Mouse (Mus musculus): ENCODE measurements around the gene Cyfip2. TPM values are rescaled to one million over a fixed set of nuclear protein-coding genes. Genes with fewer than 3 reads are reported as not detected.

Cyfip2 gene
- total RNA-seq, 1 experiment from 2014 or later: 120 TPM

DNA sequence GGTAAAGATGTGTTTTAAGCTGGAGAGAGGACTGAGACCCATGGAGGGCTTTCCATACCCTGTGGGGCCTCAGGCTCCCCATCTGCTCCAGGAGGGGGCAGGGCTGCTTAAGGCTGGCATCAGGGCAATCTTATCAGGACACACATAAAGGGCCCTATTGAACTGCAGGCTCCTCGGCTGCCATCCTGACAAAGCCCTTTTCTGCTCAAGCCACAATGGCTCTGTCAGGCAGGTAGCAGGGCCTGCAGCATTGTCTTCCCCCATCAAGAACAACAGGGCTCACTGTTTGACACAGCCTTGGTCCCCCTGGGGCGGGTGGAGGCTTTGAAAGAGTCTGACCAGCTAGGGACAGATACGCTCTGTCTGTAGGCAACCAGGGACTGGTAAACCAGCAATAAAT lies 142.8 kb downstream of the Cyfip2 start:
- ATAC-seq (replicated peaks; ENCODE audit: insufficient number of reproducible peaks, low FRiP score, low TSS enrichment, poor library complexity, severe bottlenecking): no peak

DNA sequence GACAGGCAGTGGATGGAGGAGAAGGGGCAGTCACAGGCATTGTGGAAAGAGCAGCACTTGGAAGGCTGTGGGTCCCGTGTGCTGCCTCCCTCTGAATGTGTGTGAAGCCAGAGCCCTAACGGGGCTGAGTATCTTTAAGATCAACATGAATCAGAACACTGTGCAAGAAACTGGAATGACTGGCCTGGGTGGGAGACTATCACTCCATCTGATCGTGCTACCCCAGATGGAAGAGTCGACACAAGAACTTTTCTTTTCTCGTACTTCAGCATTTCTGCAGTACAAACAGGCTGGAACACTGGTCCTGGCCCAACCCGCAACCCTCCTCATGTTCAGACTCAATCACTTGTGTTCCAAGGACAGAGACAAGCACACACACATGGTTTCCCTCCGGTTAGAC lies 144.2 kb downstream of the Cyfip2 start:
- ATAC-seq (replicated peaks; ENCODE audit: insufficient number of reproducible peaks, low FRiP score, low TSS enrichment, poor library complexity, severe bottlenecking): no peak

DNA sequence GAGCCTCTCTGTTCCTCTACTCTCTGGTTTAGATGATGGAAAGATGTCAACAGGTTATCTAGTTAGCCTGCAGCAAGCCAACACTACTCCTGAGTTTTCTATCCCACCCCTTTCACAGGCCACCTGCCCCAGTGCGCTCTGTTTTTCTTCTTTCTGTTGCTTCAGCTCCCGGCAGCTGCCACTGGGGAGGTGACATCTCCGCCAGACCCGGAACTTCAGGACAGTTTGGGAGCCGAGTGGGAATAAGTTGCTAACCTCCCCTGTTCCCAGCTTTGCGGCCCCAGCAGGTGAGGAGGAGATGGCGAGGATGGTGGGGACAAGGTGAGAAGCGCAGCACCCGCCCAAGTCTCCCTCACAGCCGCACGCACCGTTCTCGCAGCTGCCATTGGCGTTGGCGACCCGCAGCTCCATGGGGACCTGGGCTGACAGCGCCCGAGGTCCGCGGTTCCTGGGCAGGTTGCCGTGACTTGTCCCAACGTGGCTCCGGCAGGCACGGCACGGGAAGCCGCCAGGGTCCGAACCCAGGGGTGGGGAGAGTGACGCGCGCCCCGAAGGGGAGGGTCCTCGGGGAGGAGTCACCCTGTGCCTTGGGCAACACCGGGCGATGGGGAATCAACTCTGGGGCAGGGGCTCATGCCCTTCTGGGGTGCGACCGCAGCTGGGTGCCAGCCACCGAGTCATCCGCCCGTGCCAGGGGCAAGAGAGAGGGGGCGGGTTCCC lies 146.6 kb downstream of the Cyfip2 start, which contains the start of gene Nipal4:
TSS of gene Nipal4 (minus strand) at position 643 of the 720 bp plus-strand sequence.
- no peak for ATAC-seq (replicated peaks; ENCODE audit: insufficient number of reproducible peaks, low FRiP score, low TSS enrichment, poor library complexity, severe bottlenecking)

DNA sequence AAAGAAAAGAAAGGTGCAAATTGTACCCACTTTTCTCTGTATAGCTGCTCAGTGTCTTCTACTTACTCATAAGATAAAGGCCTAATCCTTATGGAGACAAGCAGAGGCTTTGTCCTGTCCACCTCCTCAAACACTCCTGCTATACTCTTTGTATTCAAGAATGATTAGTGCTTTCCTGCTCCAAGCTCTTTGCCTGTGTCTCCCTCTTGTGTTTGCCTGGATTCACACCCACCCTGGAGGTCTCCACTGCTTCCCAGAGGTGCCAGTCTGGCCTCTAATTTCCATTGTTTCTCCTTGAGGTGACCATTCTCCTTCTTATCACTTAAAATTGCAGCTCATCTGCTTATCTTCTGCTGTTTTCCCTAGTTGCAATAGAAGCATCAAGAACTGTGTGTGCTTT lies 155.2 kb downstream of the Cyfip2 start:
- ATAC-seq (replicated peaks; ENCODE audit: insufficient number of reproducible peaks, low FRiP score, low TSS enrichment, poor library complexity, severe bottlenecking): no peak

DNA sequence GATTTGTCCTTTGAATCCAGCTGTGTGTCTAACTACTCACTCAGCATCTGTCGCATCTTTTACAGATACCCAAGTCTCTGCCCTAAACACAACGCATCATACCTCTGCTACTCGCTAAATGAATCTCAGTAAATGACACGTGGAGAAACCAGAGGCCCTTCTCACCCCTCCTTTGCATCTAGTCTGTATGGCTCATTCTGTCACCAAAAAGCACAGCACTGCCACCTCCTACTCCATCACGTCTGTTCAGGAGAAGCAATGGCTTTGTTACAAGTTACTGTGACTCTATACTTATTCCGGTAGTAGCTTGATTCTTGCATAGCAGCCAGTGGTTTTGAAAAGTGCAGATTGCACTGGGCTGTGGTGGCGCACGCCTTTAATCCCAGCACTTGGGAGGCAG lies 155.7 kb downstream of the Cyfip2 start:
- ATAC-seq (replicated peaks; ENCODE audit: insufficient number of reproducible peaks, low FRiP score, low TSS enrichment, poor library complexity, severe bottlenecking): no peak

DNA sequence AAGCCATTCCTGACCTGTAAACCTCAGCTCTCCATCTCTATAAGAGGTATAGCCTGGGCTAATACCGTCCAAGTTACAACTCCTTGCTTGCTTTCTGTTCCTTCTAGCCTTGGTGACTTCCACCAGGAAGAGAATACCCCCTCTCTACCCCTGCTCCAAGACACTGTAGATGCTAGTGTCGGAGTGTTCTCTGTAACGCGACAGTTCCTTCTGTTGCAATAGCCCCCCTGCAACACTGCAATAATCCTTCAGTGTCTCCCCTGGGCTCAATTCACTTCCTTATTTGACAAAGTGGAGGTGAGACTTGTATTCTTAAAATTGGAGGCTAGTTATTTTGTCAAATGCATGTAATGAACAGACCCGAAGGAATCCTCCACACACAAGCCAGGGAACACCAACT lies 166.0 kb downstream of the Cyfip2 start:
- no peak for ATAC-seq (replicated peaks; ENCODE audit: insufficient number of reproducible peaks, low FRiP score, low TSS enrichment, poor library complexity, severe bottlenecking)

DNA sequence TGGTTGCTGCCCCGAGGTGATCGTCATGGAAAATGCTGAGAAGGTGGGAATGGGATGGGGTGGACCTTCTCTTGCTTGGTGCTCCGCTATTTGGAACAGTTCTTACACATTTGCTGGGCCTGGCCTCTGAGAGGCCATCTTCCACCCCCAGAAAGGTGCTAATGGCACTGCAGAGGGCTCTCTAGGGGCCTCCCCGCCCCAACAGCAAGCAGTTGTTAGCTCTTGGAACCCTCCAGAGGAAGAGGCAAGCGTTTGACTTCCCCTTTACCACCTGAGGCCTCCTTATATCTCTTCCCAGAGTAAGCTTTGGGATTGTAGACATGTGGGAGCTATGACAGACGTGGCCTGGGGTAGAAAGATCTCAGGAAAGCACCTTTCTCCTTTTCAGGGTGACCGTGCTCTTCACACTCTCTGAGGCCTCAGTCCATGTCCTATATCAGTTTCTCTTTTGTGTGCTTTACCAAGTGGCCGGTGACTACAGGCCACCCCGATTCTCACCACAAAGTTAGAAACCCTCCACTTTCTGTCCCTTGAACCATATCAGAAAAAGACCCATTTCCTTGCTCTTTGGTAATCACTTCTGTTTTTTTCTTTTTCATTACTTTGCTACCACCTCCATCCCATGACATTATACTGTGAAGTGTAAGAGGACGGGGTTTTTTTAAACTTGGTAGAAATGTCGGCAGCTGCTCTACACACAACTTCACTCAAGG lies 167.3 kb downstream of the Cyfip2 start:
- ATAC-seq (replicated peaks; ENCODE audit: insufficient number of reproducible peaks, low FRiP score, low TSS enrichment, poor library complexity, severe bottlenecking): no peak

Other genes starting within 250 kb of the Cyfip2 start
- gene Nipal4, start 146.4 kb downstream of the Cyfip2 start, total RNA-seq (2017): not detected in 3 replicates
- gene Fndc9, start 77.3 kb downstream of the Cyfip2 start, total RNA-seq (2017): 0.39 to 0.53 TPM in 2 of 3 replicates, not detected in the other
- 25.2 to 61.1 TPM (median 26.8 TPM) in 3 replicates for gene Itk, start 76.7 kb upstream of the Cyfip2 start, total RNA-seq (2017)
- gene Fam71b, start 83.7 kb upstream of the Cyfip2 start, total RNA-seq (2017): not detected in 3 replicates
- gene Med7, start 124.1 kb upstream of the Cyfip2 start, total RNA-seq (2017): 43.8 to 58.3 TPM (median 56.8 TPM) in 3 replicates
- 111 to 182 TPM (median 181 TPM) in 3 replicates for gene Havcr2, start 142.1 kb upstream of the Cyfip2 start, total RNA-seq (2017)
- gene Gm12169, start 211.4 kb upstream of the Cyfip2 start, total RNA-seq (2017): not detected in 3 replicates